Mouse (Mus musculus) erythroblast, embryonic 14.5 days (primary cell): ENCODE measurements around the gene Rdh16f2.

Experiments
- GATA1 ChIP-seq: IDR thresholded peaks from 2 replicates; pipeline ENCODE4 v1.6.1; 2012; ENCODE audit warnings: low read length, inconsistent platforms, mixed read lengths
- TAL1 ChIP-seq: IDR thresholded peaks from 3 replicates; pipeline ENCODE4 v1.6.1; 2012; ENCODE audit warnings: low read length, inconsistent platforms, mixed read lengths

- no peak for TF ChIP-seq GATA1
- no peak for TF ChIP-seq TAL1
These were observed 1.3 kb upstream of the Rdh16f2 start for GRCm38 (mm10) chr10:127864931-127865330.
